ENCODE assay signal across 12 mouse cellular contexts in the genomic region with DNA sequence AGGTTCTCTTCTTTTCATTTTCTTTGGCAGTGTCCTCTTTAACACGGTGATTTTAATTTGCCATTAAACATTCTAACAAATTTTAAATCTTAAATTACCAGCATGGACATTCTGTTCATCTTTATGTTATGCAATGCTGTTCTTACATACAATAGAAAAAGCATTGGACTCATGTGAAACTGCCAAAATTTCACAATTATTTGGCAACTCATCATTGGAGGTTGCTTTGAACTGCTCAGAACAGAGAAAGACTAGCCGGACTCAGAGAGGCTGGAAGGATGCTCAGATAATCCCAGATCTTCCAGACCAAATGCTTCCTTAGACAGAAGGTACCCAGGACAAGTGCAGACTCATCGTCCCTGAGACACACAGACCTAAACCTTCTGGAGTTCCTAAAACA.
"Had no signal": no experiment of that assay in that cellular context is flagged by ENCODE, and none has a peak within 500 bp of the region (broad histone marks: within the 10 kb centered on the region; RNA-seq: fewer than 3 reads in every experiment).

No protein-coding gene starts in this region.

- DNase-seq: left cerebral cortex, postnatal 4 days; liver; liver, embryonic 13.5 days; liver, postnatal 0 days; lung, adult 18-20 months; lung, adult 2 months; lung, embryonic 14.5 days; lung, postnatal 10 days; lung, postnatal 14 days; lung, postnatal 36 days; lung, postnatal 4 days; midbrain, embryonic 14.5 days had no signal
